Mouse (Mus musculus) liver, embryonic 15.5 days (tissue): ENCODE measurements at regions not wholly inside any gene's neighbourhood (a gene's known extent, or its start where the extent isn't known, plus 50 kb on each side); places are given as distances from the start of the nearest gene placed in this dataset.
"Not testable (repeated sequence)": the region's sequence is repeated elsewhere in the genome, so short reads cannot be mapped to it uniquely, and the experiment has no call there.

Source experiments
- ATAC-seq: fragments of 200-750 bp; cut with Nextera tagmentation; 2 replicates; pipeline ENCODE4 v1.8.0; 2017; ENCODE audit warnings: moderate number of reproducible peaks, mild to moderate bottlenecking, moderate library complexity; ENCODE audit not compliant: insufficient read depth
- H3K27ac ChIP-seq: fragments of 300-500 bp; sonication (generic); replicated peaks from 2 replicates; pipeline ENCODE4 v1.5.1; 2015; ENCODE audit warnings: mild to moderate bottlenecking, inconsistent platforms
- H3K27me3 ChIP-seq: fragments of 300-500 bp; sonication (generic); 2 replicates; pipeline ENCODE4 v1.6.1; 2015; ENCODE audit warnings: mild to moderate bottlenecking, inconsistent platforms
- H3K36me3 ChIP-seq: fragments of 300-500 bp; sonication (generic); replicated peaks from 2 replicates; pipeline ENCODE4 v1.6.1; 2015; ENCODE audit warnings: moderate library complexity, mild to moderate bottlenecking, inconsistent platforms
- H3K4me1 ChIP-seq: fragments of 300-500 bp; sonication (generic); replicated peaks from 2 replicates; pipeline ENCODE4 v1.6.1; 2015; ENCODE audit warnings: inconsistent platforms
- H3K4me2 ChIP-seq: fragments of 300-500 bp; sonication (generic); 2 replicates; pipeline ENCODE4 v1.6.1; 2015; ENCODE audit warnings: moderate library complexity, mild to moderate bottlenecking, inconsistent platforms
- H3K4me3 ChIP-seq: fragments of 300-500 bp; sonication (generic); replicated peaks from 2 replicates; pipeline ENCODE4 v1.5.1; 2015; ENCODE audit warnings: mild to moderate bottlenecking, inconsistent platforms
- H3K9ac ChIP-seq: fragments of 300-500 bp; sonication (generic); 2 replicates; pipeline ENCODE4 v1.6.1; 2015; ENCODE audit warnings: moderate library complexity, mild to moderate bottlenecking, inconsistent platforms
- H3K9me3 ChIP-seq: fragments of 300-500 bp; sonication (generic); replicated peaks from 2 replicates; pipeline ENCODE4 v1.6.1; 2016; ENCODE audit warnings: inconsistent platforms
- WGBS: fragments of 180-500 bp; shearing (Covaris S2); methylation state at CpG from one replicate; pipeline ENCODE4 v1.1.7; 2015; ENCODE audit warnings: mixed read lengths; ENCODE audit not compliant: insufficient replicate concordance; 5-methylcytosine and 5-hydroxymethylcytosine counted together

GRCm38 (mm10) chr13:72571871-72572270, 56.7 kb upstream of the Irx2 start:
- no peaks in the 10 kb centered on the region for H3K27me3 ChIP-seq
- no peak overlapping the region for H3K9ac ChIP-seq
- no peak overlapping the region for H3K27ac ChIP-seq
- H3K4me1 ChIP-seq, result no peaks in the 10 kb centered on the region
- H3K4me3 ChIP-seq, result no peak overlapping the region
- ATAC-seq, result no peak
- no peak overlapping the region for H3K4me2 ChIP-seq
- no peaks in the 10 kb centered on the region for H3K36me3 ChIP-seq
- 39% methylated on average over 7 of the region's 7 CpGs for WGBS
- H3K9me3 ChIP-seq, result no peaks in the 10 kb centered on the region

GRCm38 (mm10) chr13:72572846-72573245, 55.8 kb upstream of the Irx2 start:
- ATAC-seq, result no peak
- H3K9me3 ChIP-seq, result no peaks in the 10 kb centered on the region
- no peak overlapping the region for H3K4me2 ChIP-seq
- no peak overlapping the region for H3K9ac ChIP-seq
- H3K4me1 ChIP-seq, result no peaks in the 10 kb centered on the region
- no peaks in the 10 kb centered on the region for H3K36me3 ChIP-seq
- 62% methylated on average over 1 of the region's 1 CpGs for WGBS
- H3K4me3 ChIP-seq, result no peak overlapping the region
- H3K27me3 ChIP-seq, result no peaks in the 10 kb centered on the region
- no peak overlapping the region for H3K27ac ChIP-seq

GRCm38 (mm10) chr13:72574126-72574525, 54.5 kb upstream of the Irx2 start:
- not testable (repeated sequence) for ATAC-seq, H3K9ac ChIP-seq
- WGBS, result 36% methylated on average over 4 of the region's 4 CpGs

GRCm38 (mm10) chr13:72576485-72576884, 52.1 kb upstream of the Irx2 start:
- 20% methylated on average over 6 of the region's 6 CpGs for WGBS
- no peak for ATAC-seq
- H3K27me3 ChIP-seq, result no peaks in the 10 kb centered on the region
- H3K4me1 ChIP-seq, result no peaks in the 10 kb centered on the region
- H3K4me2 ChIP-seq, result no peak overlapping the region
- H3K9me3 ChIP-seq, result no peaks in the 10 kb centered on the region
- H3K9ac ChIP-seq, result no peak overlapping the region
- H3K27ac ChIP-seq, result no peak overlapping the region
- no peak overlapping the region for H3K4me3 ChIP-seq
- H3K36me3 ChIP-seq, result no peaks in the 10 kb centered on the region

More at GRCm38 (mm10) chr13:72574126-72574525, 54.5 kb upstream of the Irx2 start:
- not testable (repeated sequence) for H3K4me3 ChIP-seq, H3K4me1 ChIP-seq, H3K9me3 ChIP-seq, H3K27ac ChIP-seq, H3K4me2 ChIP-seq, H3K36me3 ChIP-seq, H3K27me3 ChIP-seq

GRCm38 (mm10) chr13:72578416-72578815, 50.2 kb upstream of the Irx2 start:
- Histone ChIP-seq H3K36me3 (no peaks in the 10 kb centered on the region), H3K9ac (no peak overlapping the region), H3K27ac (no peak overlapping the region), H3K4me1 (no peaks in the 10 kb centered on the region), H3K9me3 (no peaks in the 10 kb centered on the region), H3K27me3 (no peaks in the 10 kb centered on the region), H3K4me2 (no peak overlapping the region), H3K4me3 (no peak overlapping the region)
- 62% methylated on average over 3 of the region's 3 CpGs for WGBS
- no peak for ATAC-seq
